Mouse (Mus musculus) heart, adult 2 months (tissue): ENCODE data around the gene Ttll13. TPM values are rescaled to one million over a fixed set of nuclear protein-coding genes. Genes with fewer than 3 reads are reported as not detected.
A peak's percentile ranks its signal among the peaks of the same experiment; 100 is the strongest.

Experiments
- DNase-seq, 2 experiments: peaks; one replicate each; pipeline ENCODE4 v3.0.0; 2021
- H3K27ac ChIP-seq: fragments of 200-600 bp; 2 replicates; pipeline ENCODE4 v1.8.1; 2022
- H3K27me3 ChIP-seq: fragments of 200-500 bp; 2 replicates; pipeline ENCODE4 v1.6.1; 2012; ENCODE audit warnings: mild to moderate bottlenecking, low read length, inconsistent platforms, mixed read lengths; ENCODE audit not compliant: control insufficient read depth, insufficient read depth
- H3K36me3 ChIP-seq: fragments of 200-500 bp; 2 replicates; pipeline ENCODE4 v1.6.1; 2012; ENCODE audit warnings: low read length, inconsistent platforms; ENCODE audit not compliant: control insufficient read depth, insufficient read depth
- H3K4me1 ChIP-seq: fragments of 200-500 bp; 2 replicates; pipeline ENCODE4 v1.6.1; 2011; ENCODE audit warnings: low read length; ENCODE audit not compliant: control insufficient read depth, insufficient read depth
- H3K4me3 ChIP-seq: fragments of 200-600 bp; 2 replicates; pipeline ENCODE4 v1.8.1; 2022
- H3K79me2 ChIP-seq: fragments of 200-500 bp; replicated peaks from 2 replicates; pipeline ENCODE4 v1.6.1; 2012; ENCODE audit warnings: mild to moderate bottlenecking, inconsistent platforms, low read length, moderate library complexity, mixed read lengths; ENCODE audit not compliant: control insufficient read depth, insufficient read depth
- H3K9ac ChIP-seq: fragments of 200-500 bp; 2 replicates; pipeline ENCODE4 v1.6.1; 2012; ENCODE audit warnings: low read depth, mild to moderate bottlenecking, control low read depth, inconsistent platforms, low read length, mixed read lengths
- CTCF ChIP-seq: fragments of 200-600 bp; IDR thresholded peaks from 2 replicates; pipeline ENCODE4 v1.8.1; 2022; ENCODE audit warnings: antibody characterized with exemption, mild to moderate bottlenecking, moderate library complexity
- EP300 ChIP-seq: fragments of 200-500 bp; IDR thresholded peaks from 2 replicates; pipeline ENCODE4 v1.6.1; 2011; ENCODE audit warnings: low read depth, low read length, control low read depth; ENCODE audit not compliant: insufficient read depth
- POLR2A ChIP-seq: fragments of 200-500 bp; IDR thresholded peaks from 2 replicates; pipeline ENCODE4 v1.6.1; 2011; ENCODE audit warnings: mild to moderate bottlenecking, low read depth, low read length, control low read depth; ENCODE audit not compliant: insufficient read depth
- WGBS: fragments of 180-500 bp; shearing (Covaris S2); methylation state at CpG from one replicate; pipeline ENCODE4 v1.1.7; 2018; 5-methylcytosine and 5-hydroxymethylcytosine counted together
- intact Hi-C: fragments of 180-260 bp; cut with DNase I; formaldehyde crosslinking; loops from one replicate; pipeline ENCODE4 v1.15.1; 2025
- polyA plus RNA-seq: library from polyadenylated mRNA; depleted of rRNA; stranded (reverse); fragments of >200 nt; gene quantifications from 2 replicates; pipeline ENCODE4 v1.2.3, GENCODE M21; 2012
- total RNA-seq, 2 experiments: library from RNA; stranded (reverse); gene quantifications; 2 replicates each; pipeline ENCODE4 v1.2.3; 2021

The Ttll13 gene
- total and polyA plus RNA-seq, 3 experiments: 0.20 to 0.39 (median 0.23) TPM

- TF ChIP-seq POLR2A: no peak
- no peak for TF ChIP-seq EP300
- no peak for TF ChIP-seq CTCF
- intact Hi-C loops: loop anchor here (1.0 kb wide), 1 partner anchor 8 kb away; the partner anchor contains the start of gene Vps33b
- WGBS: under 1% methylated on average over 32 of the region's 32 CpGs
Measured at GRCm38 (mm10) chr7:80261372-80261990, 15.3 kb downstream of the Ttll13 start.

GRCm38 (mm10) chr7:80264606-80265005 lies 18.4 kb downstream of the Ttll13 start:
- Histone ChIP-seq H3K79me2 (no peaks in the 10 kb centered on the region), H3K4me3 (no peak overlapping the region), H3K4me1 (peaks cover 3% of the 10 kb centered on the region), H3K9ac (no peak overlapping the region), H3K36me3 (no peaks in the 10 kb centered on the region), H3K27me3 (no peaks in the 10 kb centered on the region), H3K27ac (no peak overlapping the region)
- TF ChIP-seq EP300 (no peak), CTCF (no peak), POLR2A (no peak)
- 87% methylated on average over 12 of the region's 12 CpGs for WGBS
- DNase-seq: no peak
- intact Hi-C loops: no loop called here

More at GRCm38 (mm10) chr7:80261372-80261990, 15.3 kb downstream of the Ttll13 start:
- Histone ChIP-seq H3K27ac (peak overlapping the region; percentile 85), H3K4me3 (peak overlapping the region; percentile 89), H3K9ac (peak overlapping the region; percentile 87), H3K36me3 (no peaks in the 10 kb centered on the region), H3K4me1 (peaks cover 2% of the 10 kb centered on the region; the same call in 1 of the 2 replicates), H3K27me3 (no peaks in the 10 kb centered on the region), H3K79me2 (no peaks in the 10 kb centered on the region)
- DNase-seq: no peak

- peaks cover 2% of the 10 kb centered on the region for H3K4me1 ChIP-seq
- no peak overlapping the region for H3K4me3 ChIP-seq
- TF ChIP-seq POLR2A: no peak
- no peak for TF ChIP-seq EP300
- no peak for TF ChIP-seq CTCF
- H3K27me3 ChIP-seq: no peaks in the 10 kb centered on the region
- intact Hi-C loops: no loop called here
- no peaks in the 10 kb centered on the region for H3K36me3 ChIP-seq
- DNase-seq: no peak
- no peak overlapping the region for H3K9ac ChIP-seq
- H3K27ac ChIP-seq: no peak overlapping the region
- H3K79me2 ChIP-seq: no peaks in the 10 kb centered on the region
- 63% methylated on average over 1 of the region's 1 CpGs for WGBS
Measured at GRCm38 (mm10) chr7:80267764-80268163, 21.6 kb downstream of the Ttll13 start.

- Histone ChIP-seq H3K4me1 (peaks cover 2% of the 10 kb centered on the region), H3K36me3 (no peaks in the 10 kb centered on the region), H3K4me3 (peak within 1 kb of the TSS; percentile 92), H3K27ac (peak within 1 kb of the TSS; percentile 45), H3K27me3 (no peaks in the 10 kb centered on the region), H3K9ac (peak within 1 kb of the TSS; percentile 78), H3K79me2 (no peaks in the 10 kb centered on the region)
- DNase-seq: peak; percentile 95 to 96
- intact Hi-C loops: loop anchor here (1.0 kb wide), 1 partner anchor 8 kb away; the partner anchor contains the start of gene Ngrn
- WGBS: 3% methylated on average over 21 of the region's 21 CpGs
- TF ChIP-seq POLR2A: peak; percentile 58
- TF ChIP-seq CTCF: no peak
- TF ChIP-seq EP300: peak; percentile 42; the same call in 1 of the 2 replicates
Measured at GRCm38 (mm10) chr7:80268897-80269750, 22.9 kb downstream of the Ttll13 start, which contains the start of gene Vps33b. TSS of gene Vps33b (plus strand) at chr7:80269649.

- TF ChIP-seq POLR2A: no peak
- TF ChIP-seq CTCF: no peak
- no peak for TF ChIP-seq EP300
- Histone ChIP-seq H3K4me1 (peaks cover 2% of the 10 kb centered on the region), H3K4me3 (peak overlapping the region; percentile 92), H3K79me2 (no peaks in the 10 kb centered on the region), H3K36me3 (no peaks in the 10 kb centered on the region), H3K9ac (peak overlapping the region; percentile 78), H3K27me3 (no peaks in the 10 kb centered on the region), H3K27ac (peak overlapping the region; percentile 27)
- WGBS: under 1% methylated on average over 23 of the region's 23 CpGs
- no peak for DNase-seq
- intact Hi-C loops: loop anchor here (1.0 to 2.0 kb wide), 3 partner anchors 9 to 37 kb away; partner anchors contain the start of genes Cib1, Gdpgp1 and Ngrn
Measured at GRCm38 (mm10) chr7:80269751-80270255, 23.6 kb downstream of the Ttll13 start.
